Mouse (Mus musculus) ES-Bruce4 (cell line): ENCODE results near the gene Mapk12. TPM values are rescaled to one million over a fixed set of nuclear protein-coding genes. Genes with fewer than 3 reads are reported as not detected.

Experiments used
- H3K27ac ChIP-seq: 2 replicates; pipeline ENCODE4 v1.5.1; 2012; ENCODE audit warnings: low read length, inconsistent platforms; ENCODE audit not compliant: insufficient read depth
- H3K27me3 ChIP-seq: 2 replicates; pipeline ENCODE4 v1.6.1; 2012; ENCODE audit warnings: mild to moderate bottlenecking, low read length, inconsistent platforms; ENCODE audit not compliant: control insufficient read depth, poor library complexity, insufficient read depth, severe bottlenecking
- H3K36me3 ChIP-seq: 2 replicates; pipeline ENCODE4 v1.6.1; 2012; ENCODE audit warnings: inconsistent platforms, mild to moderate bottlenecking, low read length, moderate library complexity; ENCODE audit not compliant: control insufficient read depth, poor library complexity, insufficient read depth, severe bottlenecking
- H3K4me1 ChIP-seq: one replicate; pipeline ENCODE4 v1.8.1; 2011; ENCODE audit warnings: low read length; ENCODE audit not compliant: control insufficient read depth, insufficient read depth
- H3K4me3 ChIP-seq: 2 replicates; pipeline ENCODE4 v1.5.1; 2011; ENCODE audit warnings: low read depth, mild to moderate bottlenecking, low read length
- H3K9ac ChIP-seq: 2 replicates; pipeline ENCODE4 v1.6.1; 2012; ENCODE audit warnings: low read depth, mild to moderate bottlenecking, inconsistent platforms; ENCODE audit not compliant: poor library complexity, severe bottlenecking
- H3K9me3 ChIP-seq: replicated peaks from 2 replicates; pipeline ENCODE4 v1.6.1; 2012; ENCODE audit warnings: mild to moderate bottlenecking, low read length, inconsistent platforms; ENCODE audit not compliant: control insufficient read depth, poor library complexity, insufficient read depth, severe bottlenecking
- CTCF ChIP-seq: IDR thresholded peaks from one replicate; pipeline ENCODE4 v1.8.1; 2011; ENCODE audit warnings: low read depth, low read length
- EP300 ChIP-seq: IDR thresholded peaks from 2 replicates; pipeline ENCODE4 v1.6.1; 2011; ENCODE audit warnings: low read depth, low read length; ENCODE audit not compliant: insufficient read depth
- POLR2A ChIP-seq: IDR thresholded peaks from one replicate; pipeline ENCODE4 v1.8.1; 2011; ENCODE audit warnings: low read length; ENCODE audit not compliant: insufficient read depth
- polyA plus RNA-seq: library from polyadenylated mRNA; stranded (reverse); fragments of >200 nt; gene quantifications from 2 replicates; pipeline ENCODE4 v1.2.4, GENCODE M21; 2011; ENCODE audit warnings: low read depth; ENCODE audit not compliant: missing spikeins, insufficient read depth, insufficient read length

Mapk12 gene
- polyA plus RNA-seq, 1 experiment, result 38.2 TPM

GRCm38 (mm10) chr15:89138531-89138930 is 2.0 kb downstream of the Mapk12 start:
- Histone ChIP-seq H3K36me3 (no peaks in the 10 kb centered on the region), H3K9me3 (no peaks in the 10 kb centered on the region), H3K4me1 (no peaks in the 10 kb centered on the region), H3K9ac (no peak overlapping the region), H3K27me3 (no peaks in the 10 kb centered on the region), H3K4me3 (no peak overlapping the region), H3K27ac (no peak overlapping the region)
- TF ChIP-seq CTCF, result no peak
- TF ChIP-seq EP300, result no peak
- TF ChIP-seq POLR2A, result no peak

- no peaks in the 10 kb centered on the region for H3K27me3 ChIP-seq
- TF ChIP-seq EP300, result no peak
- TF ChIP-seq CTCF, result no peak
- TF ChIP-seq POLR2A, result no peak
- no peaks in the 10 kb centered on the region for H3K4me1 ChIP-seq
- no peak overlapping the region for H3K4me3 ChIP-seq
- H3K9me3 ChIP-seq, result no peaks in the 10 kb centered on the region
- H3K27ac ChIP-seq, result no peak overlapping the region
- H3K36me3 ChIP-seq, result no peaks in the 10 kb centered on the region
- H3K9ac ChIP-seq, result no peak overlapping the region
Observed at GRCm38 (mm10) chr15:89138046-89138405, 2.5 kb downstream of the Mapk12 start.

GRCm38 (mm10) chr15:89137378-89138045 is 3.0 kb downstream of the Mapk12 start:
- no peak overlapping the region for H3K27ac ChIP-seq
- H3K27me3 ChIP-seq, result no peaks in the 10 kb centered on the region
- H3K4me1 ChIP-seq, result no peaks in the 10 kb centered on the region
- no peak overlapping the region for H3K4me3 ChIP-seq
- no peak overlapping the region for H3K9ac ChIP-seq
- TF ChIP-seq CTCF (no peak), POLR2A (no peak), EP300 (no peak)
- H3K9me3 ChIP-seq, result no peaks in the 10 kb centered on the region
- no peaks in the 10 kb centered on the region for H3K36me3 ChIP-seq

GRCm38 (mm10) chr15:89136461-89137155 is 3.9 kb downstream of the Mapk12 start:
- H3K36me3 ChIP-seq, result no peaks in the 10 kb centered on the region
- no peak for TF ChIP-seq CTCF
- TF ChIP-seq POLR2A, result no peak
- TF ChIP-seq EP300, result no peak
- no peaks in the 10 kb centered on the region for H3K9me3 ChIP-seq
- no peaks in the 10 kb centered on the region for H3K4me1 ChIP-seq
- H3K9ac ChIP-seq, result no peak overlapping the region
- H3K27ac ChIP-seq, result no peak overlapping the region
- no peak overlapping the region for H3K4me3 ChIP-seq
- H3K27me3 ChIP-seq, result no peaks in the 10 kb centered on the region

- no peak overlapping the region for H3K9ac ChIP-seq
- H3K27me3 ChIP-seq, result no peaks in the 10 kb centered on the region
- TF ChIP-seq POLR2A, result no peak
- no peak for TF ChIP-seq EP300
- no peak for TF ChIP-seq CTCF
- H3K9me3 ChIP-seq, result no peaks in the 10 kb centered on the region
- H3K36me3 ChIP-seq, result no peaks in the 10 kb centered on the region
- no peak overlapping the region for H3K4me3 ChIP-seq
- peaks cover 2% of the 10 kb centered on the region for H3K4me1 ChIP-seq
- no peak overlapping the region for H3K27ac ChIP-seq
Observed at GRCm38 (mm10) chr15:89131316-89131715, 9.2 kb downstream of the Mapk12 start.

- no peaks in the 10 kb centered on the region for H3K27me3 ChIP-seq
- TF ChIP-seq POLR2A, result no peak
- TF ChIP-seq CTCF, result no peak
- TF ChIP-seq EP300, result no peak
- H3K9me3 ChIP-seq, result no peaks in the 10 kb centered on the region
- H3K27ac ChIP-seq, result no peak overlapping the region
- H3K4me3 ChIP-seq, result no peak overlapping the region
- H3K9ac ChIP-seq, result no peak overlapping the region
- peaks cover 2% of the 10 kb centered on the region for H3K4me1 ChIP-seq
- H3K36me3 ChIP-seq, result no peaks in the 10 kb centered on the region
Observed at GRCm38 (mm10) chr15:89130245-89130644, 10.3 kb downstream of the Mapk12 start.
